Mouse (Mus musculus) ES-E14 (cell line): ENCODE data around the gene Anapc11. TPM values are rescaled to one million over a fixed set of nuclear protein-coding genes. Genes with fewer than 3 reads are reported as not detected.
A peak's percentile ranks its signal among the peaks of the same experiment; 100 is the strongest.

ENCODE experiments used
- DNase-seq: peaks from one replicate; pipeline ENCODE4 v3.0.0-alpha.2; 2013; ENCODE audit warnings: low read depth, low spot score
- H3K27ac ChIP-seq: 2 replicates; pipeline ENCODE4 v1.5.1; 2012; ENCODE audit warnings: low read depth, mild to moderate bottlenecking, low read length, moderate library complexity, mixed read lengths; ENCODE audit not compliant: poor library complexity, insufficient read depth, severe bottlenecking
- H3K36me3 ChIP-seq: 2 replicates; pipeline ENCODE4 v1.6.1; 2012; ENCODE audit warnings: mild to moderate bottlenecking, low read length, moderate library complexity, mixed read lengths; ENCODE audit not compliant: control insufficient read depth, poor library complexity, insufficient read depth, severe bottlenecking
- H3K4me1 ChIP-seq, 2 experiments: fragments of 150-350 bp in 1 of 2; sonication (generic) in 1 of 2; 2 replicates each; pipeline ENCODE4 v1.6.1; 2012; ENCODE audit warnings: low read length in 2 of 2, mild to moderate bottlenecking in 1 of 2, mixed read lengths in 1 of 2; ENCODE audit not compliant: control insufficient read depth in 2 of 2, insufficient read depth in 2 of 2, poor library complexity in 1 of 2
- H3K4me3 ChIP-seq, 2 experiments: fragments of 150-350 bp in 1 of 2; sonication (generic) in 1 of 2; 2 replicates each; pipeline ENCODE4 v1.5.1; 2012; ENCODE audit warnings: low read length in 2 of 2, low read depth in 1 of 2, mild to moderate bottlenecking in 1 of 2, mixed read lengths in 1 of 2; ENCODE audit not compliant: insufficient read depth in 1 of 2, poor library complexity in 1 of 2, severe bottlenecking in 1 of 2
- H3K9ac ChIP-seq: 2 replicates; pipeline ENCODE4 v1.6.1; 2012; ENCODE audit warnings: low read depth, mild to moderate bottlenecking, low read length, mixed read lengths; ENCODE audit not compliant: poor library complexity, insufficient read depth, severe bottlenecking
- H3K9me3 ChIP-seq: fragments of 150-350 bp; sonication (generic); 2 replicates; pipeline ENCODE4 v1.6.1; 2012; ENCODE audit warnings: low read depth, mild to moderate bottlenecking, low read length; ENCODE audit not compliant: control insufficient read depth, insufficient read depth
- CHD2 ChIP-seq: IDR thresholded peaks from 2 replicates; pipeline ENCODE4 v1.6.1; 2014; ENCODE audit warnings: mild to moderate bottlenecking, low read depth, low read length, inconsistent platforms
- HCFC1 ChIP-seq: IDR thresholded peaks from 2 replicates; pipeline ENCODE4 v1.6.1; 2012; ENCODE audit warnings: low read length, inconsistent platforms, borderline replicate concordance; ENCODE audit not compliant: insufficient read depth
- MAFK ChIP-seq: IDR thresholded peaks from 2 replicates; pipeline ENCODE4 v1.6.1; 2014; ENCODE audit warnings: mild to moderate bottlenecking, low read depth, low read length, inconsistent platforms; ENCODE audit not compliant: insufficient read depth
- ZC3H11A ChIP-seq: IDR thresholded peaks from 2 replicates; pipeline ENCODE4 v1.6.1; 2012; ENCODE audit warnings: low read depth, mild to moderate bottlenecking, inconsistent platforms, low read length, borderline replicate concordance
- ZNF384 ChIP-seq: IDR thresholded peaks from 2 replicates; pipeline ENCODE4 v1.6.1; 2012; ENCODE audit warnings: low read depth, low read length, inconsistent platforms
- in situ Hi-C, 2 experiments: fragments of 600-800 bp; cut with MboI; formaldehyde crosslinking; loops; one replicate each; pipeline ENCODE4 v1.15.1; 2025; ENCODE audit warnings: low sequenced_read_pairs in 2 of 2, inconsistent platforms in 1 of 2; ENCODE audit not compliant: unreplicated experiment in 2 of 2
- total RNA-seq: library from RNA; depleted of rRNA; stranded (reverse); fragments of 300-350 nt; gene quantifications from 2 replicates; pipeline ENCODE4 v1.2.3, GENCODE M21; 2012

The Anapc11 gene
- total RNA-seq, 1 experiment = 98.4 TPM

- Histone ChIP-seq H3K36me3 (peaks cover 29% of the 10 kb centered on the region), H3K27ac (peak overlapping the region; percentile 98; the same call in 1 of the 2 replicates), H3K9ac (peak overlapping the region; percentile 95), H3K9me3 (no peaks in the 10 kb centered on the region), H3K4me3 (peak overlapping the region; percentile 88 to 89), H3K4me1 (peaks cover 3 to 21% of the 10 kb centered on the region in 2 experiments)
- DNase-seq = no peak
- in situ Hi-C loops = no loop called here
- TF ChIP-seq ZC3H11A = no peak
- TF ChIP-seq CHD2 = no peak
- TF ChIP-seq MAFK = no peak
Measured at GRCm38 (mm10) chr11:120580190-120580589, 18.0 kb upstream of the Anapc11 start.

- Histone ChIP-seq H3K4me3 (peak overlapping the region; percentile 88 to 89), H3K27ac (peak overlapping the region; percentile 98), H3K9ac (peak overlapping the region; percentile 95), H3K9me3 (no peaks in the 10 kb centered on the region), H3K4me1 (peaks cover 3 to 21% of the 10 kb centered on the region in 2 experiments), H3K36me3 (peaks cover 30% of the 10 kb centered on the region)
- DNase-seq = no peak
- TF ChIP-seq HCFC1 (no peak), ZNF384 (no peak), CHD2 (no peak), ZC3H11A (no peak), MAFK (no peak)
- in situ Hi-C loops = no loop called here
Measured at GRCm38 (mm10) chr11:120580871-120581331, 17.3 kb upstream of the Anapc11 start.

GRCm38 (mm10) chr11:120581490-120582267, 16.5 kb upstream of the Anapc11 start, which contains the start of gene Arhgdia:
Gene Arhgdia (minus strand): TSS chr11:120581624.
- Histone ChIP-seq H3K4me1 (peaks cover 3 to 21% of the 10 kb centered on the region in 2 experiments), H3K9me3 (no peaks in the 10 kb centered on the region), H3K27ac (peak within 1 kb of the TSS; percentile 98), H3K4me3 (peak within 1 kb of the TSS; percentile 88 to 89), H3K9ac (peak within 1 kb of the TSS; percentile 95), H3K36me3 (peaks cover 33% of the 10 kb centered on the region)
- in situ Hi-C loops = no loop called here
- TF ChIP-seq ZC3H11A (no peak), HCFC1 (peak; percentile 42; the same call in 1 of the 2 replicates)
- DNase-seq = no peak

- no peak for TF ChIP-seq CHD2
- TF ChIP-seq ZNF384 = no peak
- TF ChIP-seq HCFC1 = no peak
- TF ChIP-seq ZC3H11A = no peak
- no peak for TF ChIP-seq MAFK
- Histone ChIP-seq H3K9me3 (no peaks in the 10 kb centered on the region), H3K9ac (peak overlapping the region; percentile 95), H3K36me3 (peaks cover 38% of the 10 kb centered on the region), H3K27ac (peak overlapping the region; percentile 98), H3K4me3 (peak overlapping the region; percentile 70 to 88), H3K4me1 (peaks cover 3 to 21% of the 10 kb centered on the region in 2 experiments)
- in situ Hi-C loops = no loop called here
- DNase-seq = no peak
Measured at GRCm38 (mm10) chr11:120582268-120582981, 15.8 kb upstream of the Anapc11 start.
